Mouse (Mus musculus) kidney, adult 2 months (tissue): ENCODE results near the gene Tcf20. TPM values are rescaled to one million over a fixed set of nuclear protein-coding genes. Genes with fewer than 3 reads are reported as not detected.

Experiments
- DNase-seq: peaks from one replicate; pipeline ENCODE4 v3.0.0; 2021
- H3K27ac ChIP-seq: fragments of 200-500 bp; 2 replicates; pipeline ENCODE4 v1.5.1; 2012; ENCODE audit warnings: low read depth, low read length, control low read depth, inconsistent platforms; ENCODE audit not compliant: insufficient read depth
- H3K27me3 ChIP-seq: fragments of 200-500 bp; replicated peaks from 2 replicates; pipeline ENCODE4 v1.6.1; 2012; ENCODE audit warnings: mild to moderate bottlenecking, moderate library complexity, low read length, inconsistent platforms; ENCODE audit not compliant: control insufficient read depth, insufficient read depth
- H3K36me3 ChIP-seq: fragments of 200-500 bp; 2 replicates; pipeline ENCODE4 v1.6.1; 2012; ENCODE audit warnings: mild to moderate bottlenecking, moderate library complexity, low read length, inconsistent platforms; ENCODE audit not compliant: control insufficient read depth, insufficient read depth
- H3K4me1 ChIP-seq: fragments of 200-500 bp; 2 replicates; pipeline ENCODE4 v1.6.1; 2011; ENCODE audit warnings: low read length; ENCODE audit not compliant: control insufficient read depth, insufficient read depth
- H3K4me3 ChIP-seq: fragments of 200-500 bp; 2 replicates; pipeline ENCODE4 v1.5.1; 2011; ENCODE audit warnings: mild to moderate bottlenecking, low read depth, low read length, control low read depth; ENCODE audit not compliant: insufficient read depth
- CTCF ChIP-seq: fragments of 200-500 bp; conservative IDR thresholded peaks from 2 replicates; pipeline ENCODE4 v1.5.1; 2011; ENCODE audit warnings: low read depth, mild to moderate bottlenecking, control low read depth, low read length, moderate library complexity, mixed read lengths; ENCODE audit not compliant: insufficient read depth, insufficient read length
- POLR2A ChIP-seq: fragments of 200-500 bp; IDR thresholded peaks from one replicate; pipeline ENCODE4 v1.6.1; 2011; ENCODE audit warnings: low read depth, low read length, control low read depth
- WGBS: fragments of 180-500 bp; shearing (Covaris S2); methylation state at CpG from one replicate; pipeline ENCODE4 v1.1.7; 2018; 5-methylcytosine and 5-hydroxymethylcytosine counted together
- polyA plus RNA-seq: library from polyadenylated mRNA; depleted of rRNA; stranded (reverse); fragments of >200 nt; gene quantifications from 2 replicates; pipeline ENCODE4 v1.2.3, GENCODE M21; 2012

The Tcf20 gene
- polyA plus RNA-seq, 1 experiment = 18.1 TPM

GRCm38 (mm10) chr15:82856652-82857378 is 130.9 kb downstream of the Tcf20 start:
- Histone ChIP-seq H3K27me3 (no peaks in the 10 kb centered on the region), H3K4me1 (no peaks in the 10 kb centered on the region), H3K36me3 (no peaks in the 10 kb centered on the region; the same call in 1 of the 2 replicates), H3K27ac (no peak overlapping the region), H3K4me3 (no peak overlapping the region)
- no peak for TF ChIP-seq POLR2A
- TF ChIP-seq CTCF = no peak
- WGBS = 61% methylated on average over 11 of the region's 11 CpGs
- DNase-seq = peak; percentile 33

DNA sequence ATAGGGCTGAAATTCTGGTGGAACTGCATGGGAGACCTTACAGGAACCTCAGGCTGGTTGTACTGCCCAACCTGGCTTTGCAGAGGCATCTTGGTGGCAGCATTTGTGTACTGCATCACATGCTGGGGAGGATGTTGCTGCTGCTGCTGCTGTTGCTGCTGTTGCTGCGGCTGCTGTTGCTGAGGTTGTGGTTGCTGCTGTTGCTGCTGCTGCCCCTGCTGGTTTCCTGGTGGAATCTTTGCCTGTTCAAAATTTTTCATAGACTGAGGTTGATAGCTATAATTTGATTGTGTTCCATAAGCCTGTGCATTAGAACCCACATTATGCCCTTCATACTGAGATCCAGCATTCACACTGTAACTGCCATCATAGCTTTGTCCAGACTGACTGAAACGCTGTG is 131.6 kb downstream of the Tcf20 start:
- H3K4me1 ChIP-seq = no peaks in the 10 kb centered on the region
- 98% methylated on average over 2 of the region's 2 CpGs for WGBS
- no peaks in the 10 kb centered on the region; the same call in 1 of the 2 replicates for H3K36me3 ChIP-seq
- H3K27me3 ChIP-seq = no peaks in the 10 kb centered on the region
- DNase-seq = no peak
- TF ChIP-seq CTCF (no peak), POLR2A (no peak)
- H3K27ac ChIP-seq = no peak overlapping the region
- H3K4me3 ChIP-seq = no peak overlapping the region

- no peak overlapping the region for H3K4me3 ChIP-seq
- no peak for DNase-seq
Measured at GRCm38 (mm10) chr15:82839146-82839545, 148.5 kb downstream of the Tcf20 start.

DNA sequence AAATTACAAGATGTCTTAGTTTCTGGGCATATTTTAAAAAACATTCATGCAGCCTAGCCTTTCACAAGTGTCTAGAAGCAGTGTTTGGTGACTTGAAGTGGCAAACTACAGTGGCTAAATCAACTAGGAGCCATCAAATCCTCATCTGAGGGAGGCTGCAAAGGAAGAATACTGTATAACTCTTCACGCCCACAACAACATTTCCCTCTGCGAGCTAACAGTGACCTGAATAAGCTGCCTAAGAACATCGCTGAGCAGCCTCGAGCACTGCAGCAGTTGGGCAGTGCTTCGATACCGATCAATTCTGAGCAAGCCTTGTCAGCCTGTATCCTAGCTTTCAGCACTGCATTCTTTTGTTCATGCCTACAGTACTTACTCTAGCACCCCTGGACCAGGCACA is 157.8 kb downstream of the Tcf20 start:
- DNase-seq = no peak
- H3K4me1 ChIP-seq = no peaks in the 10 kb centered on the region
- no peaks in the 10 kb centered on the region; the same call in 1 of the 2 replicates for H3K36me3 ChIP-seq
- H3K4me3 ChIP-seq = no peak overlapping the region
- no peaks in the 10 kb centered on the region for H3K27me3 ChIP-seq
- no peak for TF ChIP-seq CTCF
- TF ChIP-seq POLR2A = no peak
- 88% methylated on average over 6 of the region's 6 CpGs for WGBS
- H3K27ac ChIP-seq = no peak overlapping the region

More at GRCm38 (mm10) chr15:82839146-82839545, 148.5 kb downstream of the Tcf20 start:
- Histone ChIP-seq H3K27me3 (no peaks in the 10 kb centered on the region), H3K27ac (no peak overlapping the region), H3K4me1 (no peaks in the 10 kb centered on the region), H3K36me3 (no peaks in the 10 kb centered on the region)
- TF ChIP-seq CTCF = no peak
- TF ChIP-seq POLR2A = no peak
- WGBS = 99% methylated on average over 3 of the region's 3 CpGs

GRCm38 (mm10) chr15:82825866-82826265 is 161.8 kb downstream of the Tcf20 start:
- H3K4me1 ChIP-seq = no peaks in the 10 kb centered on the region
- no peak overlapping the region for H3K4me3 ChIP-seq
- H3K27ac ChIP-seq = no peak overlapping the region
- no peaks in the 10 kb centered on the region; the same call in 1 of the 2 replicates for H3K36me3 ChIP-seq
- no peak for TF ChIP-seq CTCF
- TF ChIP-seq POLR2A = no peak
- no peaks in the 10 kb centered on the region for H3K27me3 ChIP-seq
- DNase-seq = no peak

DNA sequence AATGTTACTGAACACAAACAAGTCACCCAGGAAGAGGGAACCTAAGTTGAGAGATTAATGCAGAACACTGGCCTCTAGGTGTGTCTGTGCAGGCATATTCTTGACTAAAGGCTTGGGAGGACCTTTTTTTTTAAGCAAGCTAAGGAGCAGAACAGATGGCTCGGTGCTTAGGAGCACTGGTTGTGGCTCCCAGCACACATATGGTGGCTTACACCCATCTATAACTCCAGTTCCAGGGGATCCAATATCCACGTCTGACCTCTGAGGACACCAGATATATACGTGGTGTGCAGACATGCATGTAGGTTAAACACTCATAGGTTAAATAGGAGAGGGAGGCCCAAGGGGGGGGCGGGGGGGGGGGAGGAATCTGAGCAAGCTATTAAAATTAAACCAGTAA is 165.3 kb downstream of the Tcf20 start:
- Histone ChIP-seq H3K27me3 (no peaks in the 10 kb centered on the region), H3K36me3 (no peaks in the 10 kb centered on the region), H3K4me1 (no peaks in the 10 kb centered on the region), H3K4me3 (no peak overlapping the region), H3K27ac (no peak overlapping the region)
- WGBS = 76% methylated on average over 3 of the region's 4 CpGs
- TF ChIP-seq POLR2A = no peak
- no peak for TF ChIP-seq CTCF
- DNase-seq = no peak

DNA sequence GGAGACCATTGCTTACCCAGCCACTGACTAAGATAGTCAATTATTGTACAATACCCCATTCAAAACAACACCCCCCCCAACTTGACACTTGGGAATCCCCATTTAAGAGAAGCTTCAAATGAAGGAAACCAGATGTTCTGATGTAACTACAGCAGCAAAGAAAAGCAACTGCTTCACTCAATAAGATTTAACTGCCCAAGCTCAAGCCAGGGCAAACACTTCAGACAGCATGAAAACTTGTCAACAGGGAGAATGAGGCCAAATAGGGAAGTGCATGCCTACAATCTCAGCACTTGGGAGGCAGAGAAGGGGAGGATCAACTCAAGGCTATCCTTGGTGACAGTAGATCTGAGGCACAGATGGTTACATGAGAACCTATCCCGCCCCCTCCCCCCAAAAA is 166.0 kb downstream of the Tcf20 start:
- no peak overlapping the region for H3K4me3 ChIP-seq
- no peak overlapping the region for H3K27ac ChIP-seq
- no peaks in the 10 kb centered on the region for H3K27me3 ChIP-seq
- no peaks in the 10 kb centered on the region for H3K4me1 ChIP-seq
- TF ChIP-seq CTCF (no peak), POLR2A (no peak)
- WGBS = 92% methylated on average over 1 of the region's 1 CpGs
- H3K36me3 ChIP-seq = no peaks in the 10 kb centered on the region
- DNase-seq = no peak
